Comparison of ENCODE assay signal across 1 mouse cellular context in the genomic region with DNA sequence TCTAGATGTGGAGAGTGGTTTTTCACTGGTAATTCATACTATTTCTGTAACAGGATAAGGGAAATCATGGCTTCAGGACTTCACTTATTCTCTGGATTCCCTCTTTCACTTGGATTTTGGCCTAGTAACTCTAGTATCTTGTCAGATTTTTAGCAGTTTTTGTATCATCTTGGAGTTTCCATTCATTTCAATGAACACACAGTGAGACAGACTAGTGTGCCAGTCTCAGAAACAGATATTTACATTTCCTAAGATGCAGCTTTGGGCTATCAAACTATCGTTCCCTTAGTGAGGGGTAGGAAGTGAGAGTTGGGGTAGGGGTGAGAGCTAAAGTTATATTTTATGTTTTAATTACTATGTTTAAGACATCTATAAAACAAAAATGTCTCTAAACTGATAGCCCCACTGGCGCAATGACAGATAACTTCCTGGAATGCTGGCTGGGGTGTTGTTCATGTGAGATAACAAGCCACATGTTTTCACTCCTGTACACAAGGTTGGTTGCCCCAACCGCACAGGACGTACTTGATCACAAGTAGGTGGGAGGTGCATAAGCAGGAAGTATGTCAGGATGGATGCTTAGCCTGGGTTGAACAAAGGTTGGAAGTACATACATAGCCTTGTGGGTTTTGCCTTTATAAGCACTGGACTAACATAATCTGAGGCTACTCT.
TF ChIP-seq lines count a peak whose summit lies in the region.

No protein-coding gene starts in this region.

TF ChIP-seq in MEL, 35 proteins besides CTCF, POLR2A, EP300 and RAD21 (continued from another document):
- TF ChIP-seq TBP (IDR thresholded peaks at IDR 0.05; ENCODE audit: low read depth, low read length) (0 out of 2 replicates have a peak, but pooled peaks have one; percentile 27), MEF2A (IDR thresholded peaks at IDR 0.05; ENCODE audit: extremely low read depth, insufficient replicate concordance, low read depth, low read length, poor library complexity, severe bottlenecking) (no peak), TAL1 (IDR thresholded peaks at IDR 0.05; ENCODE audit: low read length) (peak; percentile 60), GATA1 (IDR thresholded peaks at IDR 0.05; ENCODE audit: low read depth, low read length) (peak; percentile 89), POLR2AphosphoS2 (IDR thresholded peaks at IDR 0.05; ENCODE audit: low read length) (no peak), TCF12 (IDR thresholded peaks at IDR 0.05; ENCODE audit: low read depth, low read length) (peak; percentile 83), KAT2A (conservative IDR thresholded peaks at IDR 0.05; ENCODE audit: low read depth, low read length) (no peak), GABPA (IDR thresholded peaks at IDR 0.05; ENCODE audit: low read depth, low read length) (no peak), MXI1 (IDR thresholded peaks at IDR 0.05; ENCODE audit: low read depth, low read length) (peak; percentile 78), HCFC1 (IDR thresholded peaks at IDR 0.05; ENCODE audit: low read depth, low read length) (peak; percentile 71; the same call in 1 of the 2 replicates), MYC (IDR thresholded peaks at IDR 0.05; ENCODE audit: low read depth, low read length) (peak; percentile 89), MAX (IDR thresholded peaks at IDR 0.05; ENCODE audit: low read length) (peak; percentile 83), NELFE (IDR thresholded peaks at IDR 0.05; ENCODE audit: low read depth, low read length) (no peak), JUND (IDR thresholded peaks at IDR 0.05; ENCODE audit: low read depth, low read length) (no peak), ETS1 (IDR thresholded peaks at IDR 0.05; ENCODE audit: low read depth, low read length) (peak; percentile 88), SIN3A (IDR thresholded peaks at IDR 0.05; ENCODE audit: low read length) (peak; percentile 89)
